Mouse (Mus musculus) embryonic fibroblast, embryonic 13.5 days (primary cell): ENCODE measurements around the gene Nav1.

Experiments used
- CTCF ChIP-seq: IDR thresholded peaks from 2 replicates; pipeline ENCODE4 v1.5.1; 2011; ENCODE audit warnings: mild to moderate bottlenecking, control low read depth, low read length, moderate library complexity, borderline replicate concordance; ENCODE audit not compliant: insufficient read depth
- POLR2A ChIP-seq: IDR thresholded peaks from 2 replicates; pipeline ENCODE4 v1.6.1; 2011; ENCODE audit warnings: low read depth, mild to moderate bottlenecking, control low read depth, low read length, moderate library complexity

DNA sequence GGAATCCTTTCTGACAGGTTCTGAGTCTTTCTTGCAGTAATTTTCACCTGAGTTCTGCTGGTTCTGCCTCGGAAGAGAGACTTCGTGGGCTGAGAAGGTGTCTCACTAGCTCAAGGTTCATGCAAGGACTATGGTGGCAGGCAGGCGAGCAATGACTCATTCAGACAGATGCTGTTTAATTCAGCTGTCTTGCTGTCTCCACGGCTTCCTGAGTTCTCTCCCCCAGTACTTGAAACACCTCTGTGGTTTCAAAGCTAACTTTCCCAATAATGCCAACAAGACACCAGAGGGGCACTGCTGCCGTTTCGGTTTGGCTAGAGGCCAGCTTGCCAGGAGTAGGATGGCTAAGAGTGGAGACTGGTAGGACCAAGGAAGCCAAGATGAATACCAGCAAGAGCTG is 19.1 kb upstream of the Nav1 start:
- TF ChIP-seq CTCF, result no peak
- no peak for TF ChIP-seq POLR2A
